In genomic region chr5:117936346-117936745, GRCm38 (mm10) we compare ENCODE assay signal across 15 mouse cellular contexts.
"Had no signal": no experiment of that assay in that cellular context is flagged by ENCODE, and none has a peak within 500 bp of the region (broad histone marks: within the 10 kb centered on the region; RNA-seq: fewer than 3 reads in every experiment).

No protein-coding gene starts in this region.

- DNase-seq: kidney, adult 9 months; kidney, postnatal 14 days; kidney, postnatal 4 days; left cerebral cortex, postnatal 4 days; liver, embryonic 13.5 days; lung, adult 2 months; lung, postnatal 14 days; lung, postnatal 4 days; right cerebral cortex, adult 18-20 months; right cerebral cortex, postnatal 14 days; right cerebral cortex, postnatal 4 days; thymus, adult 2 months; thymus, postnatal 14 days; thymus, postnatal 4 days had no signal

- ATAC-seq: midbrain, embryonic 15.5 days had no signal
